Mouse (Mus musculus) intestine, embryonic 15.5 days (tissue): Measurements from ENCODE around the gene Atp8a2. TPM values are rescaled to one million over a fixed set of nuclear protein-coding genes. Genes with fewer than 3 reads are reported as not detected.
A peak's percentile ranks its signal among the peaks of the same experiment; 100 is the strongest.

Experiments
- ATAC-seq: fragments of 200-750 bp; cut with Nextera tagmentation; 2 replicates; pipeline ENCODE4 v1.8.0; 2017; ENCODE audit warnings: moderate TSS enrichment, moderate library complexity
- H3K27ac ChIP-seq: fragments of 300-500 bp; sonication (generic); 2 replicates; pipeline ENCODE4 v1.5.1; 2015; ENCODE audit warnings: mild to moderate bottlenecking, inconsistent platforms
- H3K27me3 ChIP-seq: fragments of 300-500 bp; sonication (generic); replicated peaks from 2 replicates; pipeline ENCODE4 v1.6.1; 2015; ENCODE audit warnings: inconsistent platforms
- H3K36me3 ChIP-seq: fragments of 300-500 bp; sonication (generic); 2 replicates; pipeline ENCODE4 v1.6.1; 2015; ENCODE audit warnings: inconsistent platforms
- H3K4me1 ChIP-seq: fragments of 300-500 bp; sonication (generic); replicated peaks from 2 replicates; pipeline ENCODE4 v1.6.1; 2015; ENCODE audit warnings: inconsistent platforms
- H3K4me2 ChIP-seq: fragments of 300-500 bp; sonication (generic); replicated peaks from 2 replicates; pipeline ENCODE4 v1.6.1; 2015; ENCODE audit warnings: mild to moderate bottlenecking, inconsistent platforms
- H3K4me3 ChIP-seq: fragments of 300-500 bp; sonication (generic); replicated peaks from 2 replicates; pipeline ENCODE4 v1.5.1; 2015; ENCODE audit warnings: inconsistent platforms
- H3K9ac ChIP-seq: fragments of 300-500 bp; sonication (generic); 2 replicates; pipeline ENCODE4 v1.6.1; 2015; ENCODE audit warnings: inconsistent platforms
- H3K9me3 ChIP-seq: fragments of 300-500 bp; sonication (generic); 2 replicates; pipeline ENCODE4 v1.6.1; 2016; ENCODE audit warnings: inconsistent platforms
- WGBS: fragments of 180-500 bp; shearing (Covaris S2); methylation state at CpG from one replicate; pipeline ENCODE4 v1.1.7; 2015; 5-methylcytosine and 5-hydroxymethylcytosine counted together
- polyA plus RNA-seq: library from polyadenylated mRNA; unstranded; fragments of >200 nt; fragmentation: Nextera tagmentation; extraction: Ambion mirVana; gene quantifications from 2 replicates; pipeline ENCODE4 v1.2.1, GENCODE M21; 2015

Gene Atp8a2
- polyA plus RNA-seq, 1 experiment from 2014 or later = 7.0 TPM

DNA sequence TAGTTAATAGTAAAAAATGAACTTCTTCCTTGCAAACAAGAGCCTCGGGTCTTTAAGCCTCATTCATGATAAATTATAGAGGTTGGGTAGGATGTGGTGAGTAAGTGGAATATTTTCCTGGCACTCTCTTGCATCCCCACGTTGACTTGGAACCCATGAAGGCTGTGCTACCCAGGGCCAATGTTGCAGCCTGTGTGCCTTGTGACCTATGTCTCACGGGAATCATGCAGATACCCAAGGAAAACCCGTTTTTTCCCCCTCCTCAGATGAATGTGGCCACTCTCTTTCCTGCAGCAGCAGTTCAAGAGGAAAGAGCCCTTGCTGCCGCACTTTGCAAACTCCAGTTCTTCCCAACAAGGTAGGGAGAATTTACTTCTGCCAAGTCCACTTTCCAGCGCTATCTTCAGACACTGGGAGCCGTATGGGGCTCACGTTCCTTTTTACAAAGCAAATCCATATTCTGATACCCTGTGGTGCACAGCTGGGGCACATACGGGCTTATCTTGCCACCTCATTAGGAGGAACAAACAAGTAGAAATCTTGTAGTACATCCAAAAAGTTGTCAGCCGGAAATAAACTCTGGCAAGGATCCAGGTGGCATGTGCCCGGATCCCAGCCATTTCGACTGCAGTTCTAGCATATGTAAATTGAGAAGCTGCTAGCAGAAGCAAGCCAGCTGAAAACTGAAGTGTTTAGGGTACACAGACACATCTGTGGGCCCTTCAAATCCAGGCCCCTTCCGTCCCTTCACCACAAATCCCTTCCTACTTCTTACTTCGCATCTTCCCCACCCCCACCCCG, 309.7 kb downstream of the Atp8a2 start:
- ATAC-seq = peak; percentile 43
- Histone ChIP-seq H3K9me3 (no peaks in the 10 kb centered on the region), H3K4me2 (no peak overlapping the region), H3K27me3 (no peaks in the 10 kb centered on the region), H3K4me1 (peaks cover 8% of the 10 kb centered on the region; the same call in 1 of the 2 replicates), H3K27ac (no peak overlapping the region), H3K4me3 (no peak overlapping the region), H3K9ac (no peak overlapping the region), H3K36me3 (no peaks in the 10 kb centered on the region)
- 41% methylated on average over 15 of the region's 15 CpGs for WGBS

DNA sequence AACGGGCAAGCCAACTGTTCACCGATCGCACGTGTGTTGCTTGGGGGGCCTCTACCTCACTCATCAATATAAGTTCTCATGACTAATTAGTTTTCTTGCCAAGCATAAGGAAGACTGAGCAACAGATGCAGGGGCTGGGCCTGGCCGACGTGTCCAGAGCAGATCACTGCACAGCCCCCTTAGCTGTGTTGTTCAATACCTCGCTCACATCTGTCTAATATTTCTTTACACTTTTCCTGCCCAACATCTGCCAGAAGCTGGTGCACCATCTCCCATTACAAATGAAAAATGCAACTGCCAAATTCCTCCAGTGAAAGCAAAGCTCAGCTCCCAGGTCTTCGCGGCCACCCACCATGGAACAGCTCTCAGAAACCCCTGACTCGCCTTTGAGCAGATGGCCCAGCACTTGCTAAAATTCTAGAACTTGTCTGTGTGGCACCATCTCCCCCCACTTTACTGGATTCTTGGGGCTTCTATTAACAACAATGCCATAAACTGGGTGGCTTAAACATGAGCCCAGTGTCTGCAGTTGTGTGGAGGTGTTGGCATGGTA, 313.4 kb downstream of the Atp8a2 start:
- Histone ChIP-seq H3K4me2 (no peak overlapping the region), H3K4me1 (peaks cover 14% of the 10 kb centered on the region; the same call in 1 of the 2 replicates), H3K9ac (no peak overlapping the region), H3K27me3 (no peaks in the 10 kb centered on the region), H3K36me3 (no peaks in the 10 kb centered on the region), H3K27ac (no peak overlapping the region), H3K4me3 (no peak overlapping the region), H3K9me3 (no peaks in the 10 kb centered on the region)
- WGBS = 89% methylated on average over 10 of the region's 10 CpGs
- ATAC-seq = no peak

DNA sequence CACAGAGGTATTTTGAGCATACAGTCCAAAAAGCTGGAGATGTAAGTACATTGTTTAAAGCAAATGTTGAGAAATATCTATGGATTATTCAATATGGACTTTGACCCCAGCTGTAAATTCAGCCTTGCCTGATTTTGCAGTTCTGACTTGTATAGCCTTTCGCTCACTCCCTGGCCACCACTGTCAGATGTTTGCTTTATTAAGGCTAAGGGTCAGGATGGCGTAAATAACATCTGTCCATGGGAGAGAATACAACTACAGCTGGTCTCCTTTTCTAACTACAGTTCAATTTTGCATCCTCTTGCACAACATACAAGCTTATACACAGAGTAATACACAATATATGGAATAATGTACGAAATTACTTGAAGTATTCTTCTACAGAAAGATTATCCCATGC, 316.1 kb downstream of the Atp8a2 start:
- Histone ChIP-seq H3K27ac (no peak overlapping the region), H3K9me3 (no peaks in the 10 kb centered on the region), H3K4me3 (no peak overlapping the region), H3K27me3 (no peaks in the 10 kb centered on the region), H3K4me2 (no peak overlapping the region), H3K4me1 (0 out of 2 replicates have a peak, but pooled peaks cover 7% of the 10 kb centered on the region), H3K36me3 (no peaks in the 10 kb centered on the region), H3K9ac (no peak overlapping the region)
- WGBS = 66% methylated on average over 3 of the region's 3 CpGs
- ATAC-seq = peak; percentile 62; the same call in 1 of the 2 replicates

DNA sequence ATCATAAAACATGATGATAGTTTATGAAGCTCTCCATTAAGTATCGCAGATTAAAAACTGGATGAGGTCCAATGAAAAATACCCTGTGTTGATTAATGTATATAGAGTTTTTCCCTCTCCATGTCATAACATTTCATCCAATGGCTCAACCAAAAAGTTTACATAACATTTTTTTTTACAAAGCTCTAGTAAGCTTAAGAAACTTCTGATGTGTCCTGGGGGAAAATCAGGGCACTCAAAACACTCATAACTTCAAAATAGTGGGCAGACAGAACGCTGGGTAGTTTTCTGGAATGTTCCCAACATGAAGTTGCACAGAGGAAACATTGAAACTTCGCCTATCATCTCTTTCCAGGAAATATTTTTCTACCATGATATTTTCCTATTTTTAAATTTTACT, 318.7 kb downstream of the Atp8a2 start:
- no peaks in the 10 kb centered on the region for H3K9me3 ChIP-seq
- H3K27ac ChIP-seq = no peak overlapping the region
- H3K4me3 ChIP-seq = no peak overlapping the region
- H3K27me3 ChIP-seq = no peaks in the 10 kb centered on the region
- H3K4me1 ChIP-seq = 0 out of 2 replicates have a peak, but pooled peaks cover 7% of the 10 kb centered on the region
- H3K9ac ChIP-seq = no peak overlapping the region
- no peaks in the 10 kb centered on the region for H3K36me3 ChIP-seq
- no peak for ATAC-seq
- WGBS = 58% methylated on average over 3 of the region's 3 CpGs
- H3K4me2 ChIP-seq = no peak overlapping the region

DNA sequence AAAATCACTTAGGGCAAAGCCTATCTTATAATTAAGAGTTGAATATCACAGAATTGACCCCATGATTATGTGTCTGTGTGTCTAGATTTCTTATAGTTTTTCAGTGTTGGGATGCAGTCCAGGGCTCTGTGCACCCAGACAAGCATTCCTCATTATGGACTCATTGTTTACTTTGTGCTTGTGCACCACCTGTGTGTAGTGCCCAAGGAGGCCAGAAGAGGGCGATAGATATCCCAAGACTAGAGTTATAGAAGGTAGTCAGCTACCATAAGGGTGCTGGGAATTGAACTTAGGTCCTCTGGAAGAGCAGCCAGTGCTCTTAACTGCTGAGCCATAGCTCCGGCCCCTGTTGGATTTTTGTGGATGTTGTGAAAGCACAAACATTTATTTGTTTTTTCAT, 320.5 kb downstream of the Atp8a2 start:
- H3K27me3 ChIP-seq = no peaks in the 10 kb centered on the region

DNA sequence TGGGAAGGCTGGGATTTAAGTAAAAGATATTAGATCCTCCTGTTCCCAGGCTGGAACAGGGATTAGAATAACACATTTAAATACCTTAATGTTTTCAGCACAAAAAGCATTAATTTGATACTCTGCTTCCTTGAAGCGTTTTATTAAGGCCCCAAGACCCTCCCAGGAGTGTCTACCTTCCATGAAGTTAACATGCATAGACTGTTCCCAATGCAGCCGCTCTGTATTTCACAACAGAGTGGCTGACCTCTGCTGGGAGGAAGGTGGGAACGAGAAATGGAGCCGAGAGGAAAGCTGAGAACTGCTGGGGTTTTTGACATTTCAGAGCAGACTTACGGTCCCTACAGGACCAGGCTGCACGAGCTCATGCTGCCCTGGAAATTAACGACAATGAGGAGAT, 328.6 kb downstream of the Atp8a2 start:
- H3K4me3 ChIP-seq = no peak overlapping the region
- ATAC-seq = no peak
- H3K9ac ChIP-seq = no peak overlapping the region
- H3K27ac ChIP-seq = no peak overlapping the region
- H3K4me2 ChIP-seq = no peak overlapping the region
- no peaks in the 10 kb centered on the region for H3K27me3 ChIP-seq
- WGBS = 75% methylated on average over 7 of the region's 7 CpGs
- no peaks in the 10 kb centered on the region for H3K4me1 ChIP-seq
- no peaks in the 10 kb centered on the region for H3K9me3 ChIP-seq
- H3K36me3 ChIP-seq = no peaks in the 10 kb centered on the region

More for the DNA sequence above, 320.5 kb downstream of the Atp8a2 start:
- Histone ChIP-seq H3K9ac (no peak overlapping the region), H3K36me3 (no peaks in the 10 kb centered on the region), H3K4me2 (no peak overlapping the region), H3K9me3 (no peaks in the 10 kb centered on the region), H3K4me1 (0 out of 2 replicates have a peak, but pooled peaks cover 7% of the 10 kb centered on the region), H3K4me3 (no peak overlapping the region), H3K27ac (no peak overlapping the region)
- no peak for ATAC-seq
- 86% methylated on average over 2 of the region's 2 CpGs for WGBS

DNA sequence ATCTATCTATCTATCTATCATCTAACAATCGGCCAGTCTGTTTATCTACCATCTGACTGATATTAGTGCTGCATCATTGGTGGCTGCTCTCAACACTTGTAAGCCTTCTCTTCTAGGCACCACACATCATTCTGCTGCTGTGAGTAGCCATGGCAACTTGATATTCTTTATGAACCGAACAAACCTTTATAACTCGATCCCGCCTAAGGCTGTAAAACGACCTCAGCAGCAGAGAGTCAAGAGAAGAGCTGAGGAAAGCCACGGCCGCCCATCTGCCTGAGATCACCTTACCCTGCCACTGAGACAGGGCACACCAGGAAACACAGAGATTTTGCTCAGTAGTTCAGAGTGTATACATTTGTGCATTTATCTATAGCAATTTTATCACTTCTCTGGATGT, 329.2 kb downstream of the Atp8a2 start:
- H3K36me3 ChIP-seq = no peaks in the 10 kb centered on the region
- H3K4me3 ChIP-seq = no peak overlapping the region
- no peaks in the 10 kb centered on the region for H3K4me1 ChIP-seq
- no peak overlapping the region for H3K9ac ChIP-seq
- no peaks in the 10 kb centered on the region for H3K9me3 ChIP-seq
- 55% methylated on average over 7 of the region's 7 CpGs for WGBS
- H3K27ac ChIP-seq = no peak overlapping the region
- no peak overlapping the region for H3K4me2 ChIP-seq
- H3K27me3 ChIP-seq = no peaks in the 10 kb centered on the region
- no peak for ATAC-seq

DNA sequence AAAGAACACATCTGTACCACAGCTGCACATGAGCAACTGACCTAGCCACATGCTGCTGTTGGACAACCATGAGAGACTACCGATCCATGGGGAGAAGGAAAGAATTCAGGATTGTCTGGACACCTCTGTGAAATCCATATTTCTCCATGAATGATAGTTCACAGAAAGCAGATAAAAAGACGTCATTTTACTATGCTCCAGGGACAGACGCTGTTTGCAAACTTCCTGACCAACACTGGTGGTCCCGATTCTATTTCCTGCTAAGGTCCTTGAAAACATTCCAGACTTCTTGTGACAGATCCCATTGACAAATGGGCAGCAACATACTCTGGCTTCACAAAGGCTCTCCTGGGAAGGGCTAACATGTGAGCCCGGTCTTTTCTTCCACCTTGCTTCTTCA, 331.0 kb downstream of the Atp8a2 start:
- no peak overlapping the region for H3K9ac ChIP-seq
- WGBS = 36% methylated on average over 5 of the region's 5 CpGs
- no peak overlapping the region for H3K4me3 ChIP-seq
- H3K9me3 ChIP-seq = no peaks in the 10 kb centered on the region
- H3K4me2 ChIP-seq = no peak overlapping the region
- no peaks in the 10 kb centered on the region for H3K27me3 ChIP-seq
- no peaks in the 10 kb centered on the region for H3K4me1 ChIP-seq
- H3K36me3 ChIP-seq = no peaks in the 10 kb centered on the region
- no peak overlapping the region for H3K27ac ChIP-seq
- no peak for ATAC-seq

DNA sequence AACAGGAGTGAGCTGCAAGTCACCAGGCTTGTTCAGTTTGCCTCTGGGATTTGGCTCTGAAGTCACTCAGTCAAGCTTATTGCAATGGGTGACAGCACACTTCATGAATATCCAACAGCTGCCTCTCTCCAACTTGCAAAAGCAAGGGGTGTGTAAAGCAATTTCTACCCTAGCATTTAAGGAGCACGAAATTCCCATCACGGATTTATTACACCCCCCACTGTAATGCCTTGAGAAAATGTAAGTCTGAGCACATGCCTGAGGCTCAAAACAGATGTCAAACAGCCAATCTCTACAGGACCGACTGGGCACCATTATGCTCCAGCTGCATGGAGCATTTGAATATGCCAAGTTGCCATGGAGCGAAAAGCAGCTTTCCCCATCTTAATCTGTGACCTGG, 334.6 kb downstream of the Atp8a2 start:
- no peaks in the 10 kb centered on the region for H3K9me3 ChIP-seq
- H3K4me2 ChIP-seq = no peak overlapping the region
- ATAC-seq = no peak
- H3K27ac ChIP-seq = no peak overlapping the region
- H3K9ac ChIP-seq = no peak overlapping the region
- no peaks in the 10 kb centered on the region for H3K36me3 ChIP-seq
- H3K4me3 ChIP-seq = no peak overlapping the region
- H3K4me1 ChIP-seq = no peaks in the 10 kb centered on the region
- H3K27me3 ChIP-seq = no peaks in the 10 kb centered on the region
- WGBS = 86% methylated on average over 4 of the region's 4 CpGs

DNA sequence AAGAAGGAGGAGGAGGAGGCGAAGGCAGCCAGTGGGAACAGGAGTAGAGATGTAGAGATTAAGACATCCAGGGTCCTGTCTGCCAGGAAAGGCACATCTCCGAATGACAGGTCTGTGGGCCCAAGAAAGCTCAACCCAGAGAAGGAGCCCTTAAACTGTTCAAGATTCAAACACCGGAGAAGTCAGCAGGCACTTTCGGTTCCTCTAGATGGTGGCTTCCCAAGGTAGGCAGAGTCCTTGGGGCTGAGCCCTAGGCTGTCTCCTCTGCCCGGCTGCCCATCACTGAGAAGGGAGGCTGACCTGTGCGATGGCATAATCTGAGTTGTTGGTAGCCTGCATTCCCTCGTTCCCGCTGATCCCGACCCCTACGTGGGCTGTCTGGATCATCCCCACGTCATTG, 337.1 kb downstream of the Atp8a2 start:
- no peak for ATAC-seq
- Histone ChIP-seq H3K4me1 (no peaks in the 10 kb centered on the region), H3K4me3 (no peak overlapping the region), H3K27ac (no peak overlapping the region), H3K36me3 (no peaks in the 10 kb centered on the region), H3K9ac (no peak overlapping the region), H3K4me2 (no peak overlapping the region), H3K27me3 (no peaks in the 10 kb centered on the region), H3K9me3 (no peaks in the 10 kb centered on the region)
- 95% methylated on average over 11 of the region's 11 CpGs for WGBS

DNA sequence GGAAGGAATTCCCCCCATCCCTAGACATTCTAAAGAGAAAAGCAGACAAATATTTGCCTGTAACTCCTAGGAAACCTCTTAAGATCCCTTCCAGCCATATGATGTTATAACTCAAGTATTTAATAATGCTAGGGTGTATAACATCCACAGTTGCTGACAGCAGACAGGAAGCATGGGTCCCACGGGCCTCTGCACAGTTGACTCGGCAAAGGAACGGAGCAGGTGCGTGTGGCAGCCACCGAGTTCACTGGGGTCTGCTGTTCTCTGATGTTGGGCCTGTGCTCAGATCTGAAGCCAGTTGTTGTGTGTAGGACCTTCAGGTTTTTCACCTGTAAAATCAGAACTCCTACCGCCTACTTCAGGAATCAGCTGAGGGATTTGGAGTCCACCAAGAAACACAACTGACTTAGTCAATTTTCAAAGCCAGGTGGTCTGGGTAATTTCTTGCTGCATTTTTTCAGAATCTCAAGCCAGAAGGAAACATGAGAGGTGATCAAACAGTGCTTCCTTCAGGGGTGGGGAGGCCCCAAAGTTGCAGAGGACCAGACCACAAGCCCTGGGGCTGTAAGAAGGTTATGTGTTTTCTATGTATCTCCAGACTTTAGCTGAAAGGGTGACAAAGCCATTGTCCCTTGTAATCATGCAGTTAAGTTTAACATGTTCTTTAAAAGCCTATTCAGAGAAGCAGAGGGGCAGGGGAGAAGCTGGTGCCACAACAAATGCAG, 338.3 kb downstream of the Atp8a2 start:
- no peaks in the 10 kb centered on the region for H3K36me3 ChIP-seq
- no peak overlapping the region for H3K9ac ChIP-seq
- no peak for ATAC-seq
- peaks cover 1% of the 10 kb centered on the region; the same call in 1 of the 2 replicates for H3K4me1 ChIP-seq
- H3K4me2 ChIP-seq = no peak overlapping the region
- H3K27me3 ChIP-seq = no peaks in the 10 kb centered on the region
- no peak overlapping the region for H3K4me3 ChIP-seq
- no peaks in the 10 kb centered on the region for H3K9me3 ChIP-seq
- 69% methylated on average over 6 of the region's 6 CpGs for WGBS
- H3K27ac ChIP-seq = no peak overlapping the region

DNA sequence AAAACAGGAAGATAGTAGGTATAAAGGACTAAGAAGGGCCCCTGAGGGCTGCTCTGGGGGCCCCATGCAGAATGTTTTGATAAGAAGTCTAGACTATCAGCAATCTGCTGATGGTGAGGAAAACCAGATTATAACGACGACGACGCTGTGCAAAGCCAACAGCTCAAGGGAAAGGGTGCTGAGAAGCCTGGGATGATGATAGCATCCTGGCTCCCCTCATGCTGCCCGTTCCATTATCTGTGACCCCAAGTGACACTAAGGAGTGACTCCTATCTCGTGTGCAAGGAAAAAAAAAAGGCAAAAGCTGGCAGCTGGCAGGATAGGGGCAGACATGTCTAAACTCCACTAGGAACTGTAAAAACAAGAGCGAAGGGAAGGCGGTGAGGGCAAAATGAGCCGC, 343.8 kb downstream of the Atp8a2 start:
- no peak overlapping the region for H3K4me2 ChIP-seq
- peaks cover 4% of the 10 kb centered on the region; the same call in 1 of the 2 replicates for H3K4me1 ChIP-seq
- no peak overlapping the region for H3K9ac ChIP-seq
- 44% methylated on average over 9 of the region's 9 CpGs for WGBS
- no peaks in the 10 kb centered on the region for H3K36me3 ChIP-seq
- H3K4me3 ChIP-seq = no peak overlapping the region
- H3K9me3 ChIP-seq = no peaks in the 10 kb centered on the region
- H3K27ac ChIP-seq = no peak overlapping the region
- H3K27me3 ChIP-seq = no peaks in the 10 kb centered on the region
- ATAC-seq = peak; percentile 17; the same call in 1 of the 2 replicates
